Mouse (Mus musculus): Measurements from ENCODE around the gene Srbd1. TPM values are rescaled to one million over a fixed set of nuclear protein-coding genes. Genes with fewer than 3 reads are reported as not detected.

Gene Srbd1
- polyA plus RNA-seq, 1 experiment: 7.0 TPM

DNA sequence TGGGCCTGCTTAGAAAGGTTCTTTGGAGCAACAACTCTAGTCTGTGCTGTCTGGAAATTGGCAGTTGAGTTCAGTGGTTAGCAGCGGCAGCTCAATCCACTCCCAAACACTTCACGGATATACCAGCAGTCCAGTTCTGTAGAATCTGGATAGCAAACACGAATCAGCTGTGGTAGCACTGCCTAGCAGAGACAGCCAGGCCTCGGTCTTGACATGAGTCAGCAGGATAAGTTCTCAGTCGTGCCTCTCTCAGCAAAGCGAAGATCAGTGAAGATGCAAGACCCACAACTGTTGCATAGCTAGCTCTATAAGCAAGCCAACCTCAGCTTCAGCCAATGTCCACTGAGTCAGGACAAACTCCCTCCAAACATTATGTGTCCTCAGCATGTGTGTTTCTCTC is 142.9 kb downstream of the Srbd1 start:
- Histone ChIP-seq H3K27ac (ENCODE audit: insufficient read depth, low read length) (no peak overlapping the region), H3K4me3 (ENCODE audit: insufficient read depth, low read length) (no peak overlapping the region), H3K4me1 (ENCODE audit: control insufficient read depth, insufficient read depth, low read length) (no peaks in the 10 kb centered on the region)
- no peak for TF ChIP-seq CTCF (IDR thresholded peaks at IDR 0.05; ENCODE audit: extremely low read depth, insufficient read depth, low read length)
- no peak for TF ChIP-seq POLR2A (IDR thresholded peaks at IDR 0.05; ENCODE audit: extremely low read depth, insufficient read depth, low read length)

DNA sequence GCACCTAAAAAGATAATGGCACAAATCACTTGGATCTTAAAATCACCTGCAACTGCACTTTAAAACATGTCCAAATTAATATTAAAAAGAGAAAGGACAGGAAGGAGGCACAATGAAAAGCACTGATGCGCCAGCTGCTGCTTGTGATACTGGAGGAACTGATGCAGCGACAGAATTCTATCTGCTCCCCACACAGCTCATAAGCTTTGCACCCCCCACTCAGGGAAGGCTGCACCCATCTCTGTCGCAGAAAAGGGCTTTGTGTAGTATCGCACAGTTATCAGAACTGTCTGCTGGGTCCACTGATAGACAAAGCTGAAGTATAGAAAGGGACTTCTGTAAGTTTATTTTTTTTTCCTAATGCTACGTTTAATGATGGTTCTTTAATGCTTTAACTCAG is 143.3 kb downstream of the Srbd1 start:
- Histone ChIP-seq H3K27ac (ENCODE audit: insufficient read depth, low read length) (no peak overlapping the region), H3K4me3 (ENCODE audit: insufficient read depth, low read length) (no peak overlapping the region), H3K4me1 (ENCODE audit: control insufficient read depth, insufficient read depth, low read length) (no peaks in the 10 kb centered on the region)
- no peak for TF ChIP-seq POLR2A (IDR thresholded peaks at IDR 0.05; ENCODE audit: extremely low read depth, insufficient read depth, low read length)
- TF ChIP-seq CTCF (IDR thresholded peaks at IDR 0.05; ENCODE audit: extremely low read depth, insufficient read depth, low read length): no peak

GRCm38 (mm10) chr17:85995727-85996126 is 149.2 kb downstream of the Srbd1 start:
- no peak overlapping the region for H3K27ac ChIP-seq (ENCODE audit: insufficient read depth, low read length)
- no peaks in the 10 kb centered on the region for H3K4me1 ChIP-seq (ENCODE audit: control insufficient read depth, insufficient read depth, low read length)
- no peak overlapping the region for H3K4me3 ChIP-seq (ENCODE audit: insufficient read depth, low read length)
- TF ChIP-seq POLR2A (IDR thresholded peaks at IDR 0.05; ENCODE audit: extremely low read depth, insufficient read depth, low read length): no peak
- TF ChIP-seq CTCF (IDR thresholded peaks at IDR 0.05; ENCODE audit: extremely low read depth, insufficient read depth, low read length): no peak

GRCm38 (mm10) chr17:85995086-85995485 is 149.9 kb downstream of the Srbd1 start:
- no peaks in the 10 kb centered on the region for H3K4me1 ChIP-seq (ENCODE audit: control insufficient read depth, insufficient read depth, low read length)
- no peak overlapping the region for H3K27ac ChIP-seq (ENCODE audit: insufficient read depth, low read length)
- H3K4me3 ChIP-seq (ENCODE audit: insufficient read depth, low read length): no peak overlapping the region
- TF ChIP-seq CTCF (IDR thresholded peaks at IDR 0.05; ENCODE audit: extremely low read depth, insufficient read depth, low read length) (no peak), POLR2A (IDR thresholded peaks at IDR 0.05; ENCODE audit: extremely low read depth, insufficient read depth, low read length) (no peak)

- H3K27ac ChIP-seq (ENCODE audit: insufficient read depth, low read length): no peak overlapping the region
- no peaks in the 10 kb centered on the region for H3K4me1 ChIP-seq (ENCODE audit: control insufficient read depth, insufficient read depth, low read length)
- no peak overlapping the region for H3K4me3 ChIP-seq (ENCODE audit: insufficient read depth, low read length)
- TF ChIP-seq POLR2A (IDR thresholded peaks at IDR 0.05; ENCODE audit: extremely low read depth, insufficient read depth, low read length) (no peak), CTCF (IDR thresholded peaks at IDR 0.05; ENCODE audit: extremely low read depth, insufficient read depth, low read length) (no peak)
Observed at GRCm38 (mm10) chr17:85989058-85989769, 155.8 kb downstream of the Srbd1 start.

DNA sequence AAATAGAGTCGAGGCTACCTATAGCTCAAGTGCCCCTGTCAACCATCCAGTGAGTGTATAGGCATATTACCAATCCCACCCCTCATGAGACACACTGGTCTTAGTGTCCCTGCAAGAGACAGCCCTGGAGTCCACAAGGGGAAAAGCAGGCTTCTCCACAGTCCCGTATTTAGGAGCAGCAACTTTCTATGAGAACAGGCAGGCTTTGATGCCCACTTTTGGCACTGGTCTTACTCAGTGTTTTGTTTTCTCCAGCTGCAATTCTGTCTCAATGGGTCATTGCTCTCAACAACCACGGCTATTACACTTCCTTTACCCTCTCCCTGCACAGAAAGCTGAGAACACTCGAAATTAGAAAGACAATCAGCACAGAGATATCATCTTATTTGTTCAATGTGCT is 157.4 kb downstream of the Srbd1 start:
- Histone ChIP-seq H3K4me1 (ENCODE audit: control insufficient read depth, insufficient read depth, low read length) (no peaks in the 10 kb centered on the region), H3K27ac (ENCODE audit: insufficient read depth, low read length) (no peak overlapping the region), H3K4me3 (ENCODE audit: insufficient read depth, low read length) (no peak overlapping the region)
- TF ChIP-seq CTCF (IDR thresholded peaks at IDR 0.05; ENCODE audit: extremely low read depth, insufficient read depth, low read length) (no peak), POLR2A (IDR thresholded peaks at IDR 0.05; ENCODE audit: extremely low read depth, insufficient read depth, low read length) (no peak)

DNA sequence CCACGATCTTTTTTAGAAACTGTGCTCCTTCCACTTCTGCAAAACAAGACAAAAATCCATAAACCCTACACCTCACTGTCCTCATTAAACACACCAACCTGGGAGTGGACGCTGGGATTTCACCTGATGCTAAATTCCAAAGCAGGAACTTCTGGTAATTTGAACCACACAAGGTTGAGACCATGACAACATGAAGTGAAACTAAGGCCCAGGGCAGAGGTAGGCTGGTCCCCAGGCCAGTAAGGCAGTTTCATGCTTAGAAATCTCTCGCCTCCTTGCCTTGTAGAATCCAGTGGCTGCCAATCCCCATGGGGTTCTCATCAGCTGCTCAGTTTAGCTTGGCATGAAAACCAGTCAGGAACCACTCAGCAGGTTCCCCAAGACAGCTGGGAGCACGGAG is 158.4 kb downstream of the Srbd1 start:
- TF ChIP-seq POLR2A (IDR thresholded peaks at IDR 0.05; ENCODE audit: extremely low read depth, insufficient read depth, low read length) (no peak), CTCF (IDR thresholded peaks at IDR 0.05; ENCODE audit: extremely low read depth, insufficient read depth, low read length) (no peak)
- Histone ChIP-seq H3K4me1 (ENCODE audit: control insufficient read depth, insufficient read depth, low read length) (no peaks in the 10 kb centered on the region), H3K27ac (ENCODE audit: insufficient read depth, low read length) (no peak overlapping the region), H3K4me3 (ENCODE audit: insufficient read depth, low read length) (no peak overlapping the region)

- Histone ChIP-seq H3K4me3 (ENCODE audit: insufficient read depth, low read length) (no peak overlapping the region), H3K27ac (ENCODE audit: insufficient read depth, low read length) (no peak overlapping the region), H3K4me1 (ENCODE audit: control insufficient read depth, insufficient read depth, low read length) (no peaks in the 10 kb centered on the region)
- TF ChIP-seq CTCF (IDR thresholded peaks at IDR 0.05; ENCODE audit: extremely low read depth, insufficient read depth, low read length): no peak
- TF ChIP-seq POLR2A (IDR thresholded peaks at IDR 0.05; ENCODE audit: extremely low read depth, insufficient read depth, low read length): no peak
Observed at GRCm38 (mm10) chr17:85986181-85986580, 158.8 kb downstream of the Srbd1 start.

- TF ChIP-seq POLR2A (IDR thresholded peaks at IDR 0.05; ENCODE audit: extremely low read depth, insufficient read depth, low read length) (no peak), CTCF (IDR thresholded peaks at IDR 0.05; ENCODE audit: extremely low read depth, insufficient read depth, low read length) (no peak)
- Histone ChIP-seq H3K4me1 (ENCODE audit: control insufficient read depth, insufficient read depth, low read length) (no peaks in the 10 kb centered on the region), H3K4me3 (ENCODE audit: insufficient read depth, low read length) (no peak overlapping the region), H3K27ac (ENCODE audit: insufficient read depth, low read length) (no peak overlapping the region)
Observed at GRCm38 (mm10) chr17:85985131-85985530, 159.8 kb downstream of the Srbd1 start.

- no peak overlapping the region for H3K27ac ChIP-seq (ENCODE audit: insufficient read depth, low read length)
- no peak overlapping the region for H3K4me3 ChIP-seq (ENCODE audit: insufficient read depth, low read length)
Observed at GRCm38 (mm10) chr17:85982271-85982670, 162.7 kb downstream of the Srbd1 start.

More at GRCm38 (mm10) chr17:85982271-85982670, 162.7 kb downstream of the Srbd1 start:
- TF ChIP-seq CTCF (IDR thresholded peaks at IDR 0.05; ENCODE audit: extremely low read depth, insufficient read depth, low read length): no peak
- TF ChIP-seq POLR2A (IDR thresholded peaks at IDR 0.05; ENCODE audit: extremely low read depth, insufficient read depth, low read length): no peak
- no peaks in the 10 kb centered on the region for H3K4me1 ChIP-seq (ENCODE audit: control insufficient read depth, insufficient read depth, low read length)

Data from cortical plate, adult 2 months (tissue).